8 mouse cellular contexts compared by ENCODE assay signal in genomic region chr8:86908536-86908935, GRCm38 (mm10). TPM values are rescaled to one million over a fixed set of nuclear protein-coding genes. Genes with fewer than 3 reads are reported as not detected.
DNase-seq lines count a peak whose midpoint lies in the region; ATAC-seq and TF ChIP-seq lines count a peak whose summit lies in the region.

No protein-coding gene starts in this region.

- no peak overlapping the region for H3K9ac ChIP-seq in kidney, postnatal 0 days (ENCODE audit: low read depth, low read length)
- no peak overlapping the region for H3K9ac ChIP-seq in liver, embryonic 11.5 days (ENCODE audit: low read depth, low read length)

- H3K9me3 ChIP-seq in kidney, postnatal 0 days (replicated peaks; ENCODE audit: low read length), result no peaks in the 10 kb centered on the region
- H3K9me3 ChIP-seq in liver, embryonic 11.5 days (ENCODE audit: control insufficient read depth, low read length), result no peaks in the 10 kb centered on the region

- H3K27ac ChIP-seq in kidney, postnatal 0 days, result no peak overlapping the region
- H3K27ac ChIP-seq in liver, embryonic 11.5 days (ENCODE audit: low read depth, low read length), result no peak overlapping the region

- H3K4me3 ChIP-seq in kidney, postnatal 0 days (replicated peaks; ENCODE audit: low read depth, low read length), result no peak overlapping the region
- no peak overlapping the region for H3K4me3 ChIP-seq in liver, embryonic 11.5 days (ENCODE audit: low read depth, low read length)

- WGBS in kidney, postnatal 0 days, result 12% methylated on average over 6 of the region's 6 CpGs
- WGBS in liver, embryonic 11.5 days, result 12% methylated on average over 6 of the region's 6 CpGs

- DNase-seq in 3T3-L1 (ENCODE audit: low read depth, low spot score), result peak; percentile 91
- DNase-seq in CD4-positive helper T cell, adult 2 months (ENCODE audit: low read depth, low spot score), result peak; percentile 58
- DNase-seq in brain, adult 2 months (ENCODE audit: low read depth, low spot score), result peak; percentile 84
- DNase-seq in kidney, postnatal 0 days (ENCODE audit: low spot score), result peak; percentile 92
- DNase-seq in liver, embryonic 11.5 days (ENCODE audit: low spot score), result peak; percentile 59
- peak; percentile 89 for DNase-seq in right cerebral cortex, adult 2 months (ENCODE audit: low spot score in 2 of 2)
- peak; percentile 51 to 76 for DNase-seq in urinary bladder, postnatal 4 days (ENCODE audit: low spot score in 2 of 2)

- no peaks in the 10 kb centered on the region for H3K27me3 ChIP-seq in kidney, postnatal 0 days (ENCODE audit: insufficient read depth, low read length)
- H3K27me3 ChIP-seq in liver, embryonic 11.5 days (replicated peaks; ENCODE audit: control insufficient read depth, insufficient read depth, low read length), result 0 out of 2 replicates have a peak, but pooled peaks cover 2% of the 10 kb centered on the region

- no peak overlapping the region for H3K4me2 ChIP-seq in kidney, postnatal 0 days (ENCODE audit: low read length)
- H3K4me2 ChIP-seq in liver, embryonic 11.5 days, result no peak overlapping the region

- ATAC-seq in erythroid progenitor cell, adult 5-6 weeks (replicated peaks; ENCODE audit: low FRiP score, poor library complexity, severe bottlenecking), result peak; percentile 57
- ATAC-seq in kidney, postnatal 0 days (replicated peaks; ENCODE audit: low FRiP score, low read depth), result no peak
- ATAC-seq in liver, embryonic 11.5 days (replicated peaks; ENCODE audit: low FRiP score), result no peak

- TF ChIP-seq CTCF in kidney, postnatal 0 days (IDR thresholded peaks at IDR 0.05; ENCODE audit: low read depth), result peak; percentile 94

- H3K4me1 ChIP-seq in kidney, postnatal 0 days (replicated peaks; ENCODE audit: insufficient read depth, low read length), result no peaks in the 10 kb centered on the region
- no peaks in the 10 kb centered on the region for H3K4me1 ChIP-seq in liver, embryonic 11.5 days (replicated peaks; ENCODE audit: control insufficient read depth, insufficient read depth, low read length)

- no peaks in the 10 kb centered on the region for H3K36me3 ChIP-seq in kidney, postnatal 0 days (ENCODE audit: insufficient read depth, low read length)
- H3K36me3 ChIP-seq in liver, embryonic 11.5 days (ENCODE audit: control insufficient read depth, insufficient read depth, low read length), result no peaks in the 10 kb centered on the region

RNA-seq across cellular contexts. Expression of gene N4bp1, which starts 23.5 kb away (rescaled TPM):
- total RNA-seq in erythroid progenitor cell, adult 5-6 weeks (2015; ENCODE audit: low replicate concordance), result 3.8 and 6.8 TPM in 2 replicates
- 3.6 and 7.3 TPM in 2 replicates for total RNA-seq in erythroid progenitor cell, adult 5-6 weeks (2017; ENCODE audit: low replicate concordance)
- 5.6 and 6.3 TPM in 2 replicates for polyA plus RNA-seq in kidney, postnatal 0 days (2015; fragmentation: Nextera tagmentation; extraction: Ambion mirVana)
- polyA plus RNA-seq in liver, embryonic 11.5 days (2014; fragmentation: Nextera tagmentation; extraction: Ambion mirVana), result 6.6 and 7.8 TPM in 2 replicates
